8 mouse cellular contexts compared by ENCODE assay signal in genomic region chr11:90382005-90382611, GRCm38 (mm10). TPM values are rescaled to one million over a fixed set of nuclear protein-coding genes. Genes with fewer than 3 reads are reported as not detected.
A peak's percentile ranks its signal among the peaks of the same experiment; 100 is the strongest.
DNase-seq lines count a peak whose midpoint lies in the region; ATAC-seq and TF ChIP-seq lines count a peak whose summit lies in the region.

No protein-coding gene starts in this region.

- TF ChIP-seq CTCF in Patski (IDR thresholded peaks at IDR 0.05): no peak
- TF ChIP-seq CTCF in stomach, postnatal 0 days (IDR thresholded peaks at IDR 0.05; ENCODE audit: low read depth): no peak

- CTCF ChIA-PET in Patski (lab: Charles Lee): no interaction called here

- no peak for TF ChIP-seq EP300 in stomach, postnatal 0 days (optimal IDR thresholded peaks at IDR 0.05)

- no peaks in the 10 kb centered on the region for H3K9me3 ChIP-seq in hindbrain, embryonic 13.5 days
- no peaks in the 10 kb centered on the region for H3K9me3 ChIP-seq in stomach, postnatal 0 days (ENCODE audit: control insufficient read depth, low read length)

- no peak overlapping the region for H3K4me3 ChIP-seq in hindbrain, embryonic 13.5 days
- H3K4me3 ChIP-seq in stomach, postnatal 0 days (ENCODE audit: low read depth, low read length): no peak overlapping the region

- no peak for DNase-seq in Patski (ENCODE audit: low read depth, low spot score)
- peak; percentile 95 for DNase-seq in cerebellum, adult 9-11 months
- DNase-seq in gastrocnemius, postnatal 10 days: peak; percentile 66
- peak; percentile 68 to 86 for DNase-seq in layer of hippocampus, postnatal 14 days (ENCODE audit: low spot score in 2 of 2)
- peak; percentile 80 for DNase-seq in lung, postnatal 10 days
- DNase-seq in stomach, postnatal 0 days (ENCODE audit: low spot score): peak; percentile 57

- WGBS in hindbrain, embryonic 13.5 days: 16% methylated on average over 6 of the region's 6 CpGs
- WGBS in stomach, postnatal 0 days: 12% methylated on average over 6 of the region's 6 CpGs

- peak overlapping the region; percentile 80 for H3K27ac ChIP-seq in hindbrain, embryonic 13.5 days
- peak overlapping the region; percentile 63; the same call in 1 of the 2 replicates for H3K27ac ChIP-seq in stomach, postnatal 0 days (replicated peaks)

- in situ Hi-C loops in Patski (cut with MboI; ENCODE audit: low pct_unique_long_range_greater_than_20kb): no loop called here

- peaks cover 28% of the 10 kb centered on the region for H3K27me3 ChIP-seq in Patski
- peaks cover 39% of the 10 kb centered on the region for H3K27me3 ChIP-seq in hindbrain, embryonic 13.5 days
- H3K27me3 ChIP-seq in stomach, postnatal 0 days (ENCODE audit: control insufficient read depth, insufficient read depth, low read length): no peaks in the 10 kb centered on the region

- peak overlapping the region; percentile 13; the same call in 1 of the 2 replicates for H3K4me2 ChIP-seq in hindbrain, embryonic 13.5 days
- peak overlapping the region; percentile 18 for H3K4me2 ChIP-seq in stomach, postnatal 0 days (replicated peaks; ENCODE audit: low read depth)

- H3K36me3 ChIP-seq in hindbrain, embryonic 13.5 days: no peaks in the 10 kb centered on the region
- no peaks in the 10 kb centered on the region for H3K36me3 ChIP-seq in stomach, postnatal 0 days (ENCODE audit: control insufficient read depth, insufficient read depth, low read length)

- POLR2A ChIA-PET in Patski (lab: Charles Lee): no interaction called here

- H3K4me1 ChIP-seq in hindbrain, embryonic 13.5 days (replicated peaks): peaks cover 27% of the 10 kb centered on the region
- 0 out of 2 replicates have a peak, but pooled peaks cover 2% of the 10 kb centered on the region for H3K4me1 ChIP-seq in stomach, postnatal 0 days (replicated peaks; ENCODE audit: control insufficient read depth, insufficient read depth)

- no peak overlapping the region for H3K9ac ChIP-seq in hindbrain, embryonic 13.5 days
- no peak overlapping the region for H3K9ac ChIP-seq in stomach, postnatal 0 days (ENCODE audit: low read length)

- peak; percentile 23 for ATAC-seq in Patski
- ATAC-seq in hindbrain, embryonic 13.5 days (ENCODE audit: low FRiP score): peak; percentile 86
- ATAC-seq in stomach, postnatal 0 days (ENCODE audit: low FRiP score, low TSS enrichment): peak; percentile 79
- no peak for ATAC-seq in activated CD4-positive, CD25-positive, alpha-beta regulatory T cell, adult 4 months

RNA-seq across cellular contexts. Expression of gene Hlf, which starts 8.6 kb away (rescaled TPM):
- 0.22 TPM for polyA plus RNA-seq in Patski (2021)
- 1 to 10 TPM; 5.1 to 7.5 TPM for total RNA-seq in gastrocnemius, postnatal 10 days (2021)
- polyA plus RNA-seq in hindbrain, embryonic 13.5 days (2015; fragmentation: Nextera tagmentation; extraction: Ambion mirVana): 3.3 and 4.6 TPM in 2 replicates
- total RNA-seq in layer of hippocampus, postnatal 14 days (2021): 10 to 100 TPM; 31.8 to 40.4 TPM
- polyA plus RNA-seq in stomach, postnatal 0 days (2015; fragmentation: Nextera tagmentation; extraction: Ambion mirVana): 1.2 and 1.6 TPM in 2 replicates
- 1 to 10 TPM in 1 of 2 experiments, under 1 TPM in 1; 0.75 to 1.3 TPM for polyA plus RNA-seq in activated CD4-positive, CD25-positive, alpha-beta regulatory T cell, adult 4 months (2017; shearing (Covaris generic))
